ENCODE assay signal across 10 mouse cellular contexts in the genomic region with DNA sequence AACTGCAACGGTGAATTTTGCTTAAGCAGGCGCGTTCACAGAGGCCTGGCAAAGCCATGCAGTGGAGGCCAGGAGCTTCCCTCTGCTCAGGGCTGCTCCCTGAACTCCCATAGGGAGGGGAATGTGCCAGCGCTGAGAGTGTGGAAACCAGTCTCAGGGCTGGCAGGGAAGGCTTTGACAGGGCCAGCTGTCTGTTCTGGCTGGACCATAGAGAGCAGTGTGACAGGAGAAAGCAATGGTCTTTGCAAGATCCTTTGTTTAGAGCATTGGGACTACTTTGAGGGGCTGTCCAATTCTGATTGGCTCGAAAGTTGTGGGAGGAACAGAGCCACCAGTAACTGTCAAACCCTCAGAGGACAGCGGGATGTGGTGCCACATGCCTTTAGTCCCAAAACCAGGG. TPM values are rescaled to one million over a fixed set of nuclear protein-coding genes. Genes with fewer than 3 reads are reported as not detected.
A peak's percentile ranks its signal among the peaks of the same experiment; 100 is the strongest.
DNase-seq lines count a peak whose midpoint lies in the region; ATAC-seq and TF ChIP-seq lines count a peak whose summit lies in the region.
"Had no signal": no experiment of that assay in that cellular context is flagged by ENCODE, and none has a peak within 500 bp of the region (broad histone marks: within the 10 kb centered on the region; RNA-seq: fewer than 3 reads in every experiment).

No protein-coding gene starts in this region.

- ATAC-seq in CD4-positive, CD25-positive, alpha-beta regulatory T cell, adult 4 months: no peak

- no peak for TF ChIP-seq CTCF in heart, adult 2 months (IDR thresholded peaks at IDR 0.05)

- no peak overlapping the region for H3K9ac ChIP-seq in heart, adult 2 months (ENCODE audit: low read depth, low read length)

- H3K79me2 ChIP-seq in heart, adult 2 months (replicated peaks; ENCODE audit: control insufficient read depth, insufficient read depth, low read length): no peaks in the 10 kb centered on the region; the same call in 1 of the 2 replicates

- peaks cover 20% of the 10 kb centered on the region for H3K4me1 ChIP-seq in heart, adult 2 months (ENCODE audit: control insufficient read depth, insufficient read depth, low read length)
- peaks cover 49% of the 10 kb centered on the region for H3K4me1 ChIP-seq in brown adipose tissue, adult 24 weeks (ENCODE audit: control insufficient read depth, insufficient read depth, insufficient read length, low read length)
- peaks cover 16% of the 10 kb centered on the region for H3K4me1 ChIP-seq in midbrain, embryonic 10.5 days

- intact Hi-C loops in heart, adult 2 months (cut with DNase I): loop anchor here (10.0 kb wide), 1 partner anchor 383 kb away; the partner anchor contains the start of gene Apold1
- intact Hi-C loops in heart, postnatal 14 days (cut with DNase I): no loop called here

- no peak for TF ChIP-seq EP300 in heart, adult 2 months (IDR thresholded peaks at IDR 0.05; ENCODE audit: insufficient read depth, low read depth, low read length)

- H3K27ac ChIP-seq in heart, adult 2 months: peak overlapping the region; percentile 20
- peak overlapping the region; percentile 22 for H3K27ac ChIP-seq in brown adipose tissue, adult 24 weeks (replicated peaks; ENCODE audit: low read depth, low read length)
- peak overlapping the region; percentile 53 for H3K27ac ChIP-seq in midbrain, embryonic 10.5 days (replicated peaks)

- no peak for TF ChIP-seq POLR2A in heart, adult 2 months (IDR thresholded peaks at IDR 0.05; ENCODE audit: insufficient read depth, low read depth, low read length)

- no peaks in the 10 kb centered on the region for H3K9me3 ChIP-seq in midbrain, embryonic 10.5 days (replicated peaks)

- no peak overlapping the region for H3K4me3 ChIP-seq in heart, adult 2 months
- no peak overlapping the region for H3K4me3 ChIP-seq in brown adipose tissue, adult 24 weeks (ENCODE audit: insufficient read depth, low read depth, low read length)
- H3K4me3 ChIP-seq in midbrain, embryonic 10.5 days: no peak overlapping the region

- DNase-seq in heart, adult 2 months: peak; percentile 47 to 52
- no peak for DNase-seq in heart, adult 8-10 months (ENCODE audit: low spot score)
- DNase-seq in heart, postnatal 14 days: peak; percentile 38 to 44
- DNase-seq in midbrain, embryonic 10.5 days (ENCODE audit: low spot score): no peak
- no peak for DNase-seq in urinary bladder, postnatal 25 days (ENCODE audit: low spot score)
- DNase-seq in urinary bladder, adult 2 months (ENCODE audit: low spot score): no peak
- DNase-seq: retina, postnatal 1 day had no signal

- WGBS in heart, adult 2 months: 46% methylated on average over 6 of the region's 6 CpGs
- WGBS in midbrain, embryonic 10.5 days: 55% methylated on average over 6 of the region's 6 CpGs

- no peaks in the 10 kb centered on the region for H3K27me3 ChIP-seq in heart, adult 2 months (ENCODE audit: control insufficient read depth, insufficient read depth, low read length)
- H3K27me3 ChIP-seq in midbrain, embryonic 10.5 days (ENCODE audit: low read depth, poor library complexity, severe bottlenecking): no peaks in the 10 kb centered on the region

- peaks cover 14% of the 10 kb centered on the region for H3K36me3 ChIP-seq in heart, adult 2 months (ENCODE audit: control insufficient read depth, insufficient read depth, low read length)
- no peaks in the 10 kb centered on the region for H3K36me3 ChIP-seq in midbrain, embryonic 10.5 days

RNA-seq across cellular contexts. Expression of gene Emp1, which starts 5.9 kb away (rescaled TPM):
- 10 to 100 TPM; 33.5 to 49.0 TPM for total RNA-seq in heart, adult 2 months (2021)
- 52.4 and 125 TPM in 2 replicates for polyA plus RNA-seq in heart, adult 2 months (2012; rRNA removed)
- total RNA-seq in heart, adult 8-10 months (2022): 10 to 100 TPM; 24.4 to 52.4 (median 41.1) TPM
- polyA plus RNA-seq in brown adipose tissue, adult 24 weeks (2012; ENCODE audit: insufficient read depth, insufficient read length, missing spikeins): 29.0 and 42.9 TPM in 2 replicates
- 100 to 1,000 TPM; 102 to 124 TPM for total RNA-seq in heart, postnatal 14 days (2021)
- 8.5 and 11.3 TPM in 2 replicates for polyA plus RNA-seq in midbrain, embryonic 10.5 days (2016; fragmentation: Nextera tagmentation; extraction: Ambion mirVana)
- under 1 TPM; 0.71 to 0.95 TPM for polyA plus RNA-seq in CD4-positive, CD25-positive, alpha-beta regulatory T cell, adult 4 months (2017; shearing (Covaris generic))
- polyA plus RNA-seq in urinary bladder, adult 2 months (2012; rRNA removed): 102 and 112 TPM in 2 replicates

RNA-seq across cellular contexts. Expression of gene Pbp2, which starts 58.0 kb away (rescaled TPM):
- not detected for total RNA-seq in heart, adult 2 months (2021)
- polyA plus RNA-seq in heart, adult 2 months (2012; rRNA removed): 0.12 TPM in 1 of 2 replicates, not detected in the other
- total RNA-seq in heart, adult 8-10 months (2022): not detected
- polyA plus RNA-seq in brown adipose tissue, adult 24 weeks (2012; ENCODE audit: insufficient read depth, insufficient read length, missing spikeins): not detected in 2 replicates
- total RNA-seq in heart, postnatal 14 days (2021): not detected
- polyA plus RNA-seq in midbrain, embryonic 10.5 days (2016; fragmentation: Nextera tagmentation; extraction: Ambion mirVana): not detected in 2 replicates
- not detected for polyA plus RNA-seq in CD4-positive, CD25-positive, alpha-beta regulatory T cell, adult 4 months (2017; shearing (Covaris generic))
- polyA plus RNA-seq in urinary bladder, adult 2 months (2012; rRNA removed): 0.41 and 0.52 TPM in 2 replicates
- polyA plus RNA-seq: large intestine, adult 2 months had no signal

Comparison
In these comparisons a context has a peak if more than half of its experiments do, and no peak if none do; other contexts are left out.
1. DNase-seq: peak in heart, adult 2 months (2 of 2) and heart, postnatal 14 days (2 of 2); none in heart, adult 8-10 months (single experiment), midbrain, embryonic 10.5 days (single experiment), urinary bladder, postnatal 25 days (single experiment) and urinary bladder, adult 2 months (single experiment).
2. Peak in every context shown above with its lines, with median percentiles within 50 percentile points of each other: H3K27ac ChIP-seq.